Mouse (Mus musculus): Measurements from ENCODE around the gene Rad51d. TPM values are rescaled to one million over a fixed set of nuclear protein-coding genes. Genes with fewer than 3 reads are reported as not detected.

Gene Rad51d
- polyA plus RNA-seq, 1 experiment from 2014 or later = 6.8 TPM

DNA sequence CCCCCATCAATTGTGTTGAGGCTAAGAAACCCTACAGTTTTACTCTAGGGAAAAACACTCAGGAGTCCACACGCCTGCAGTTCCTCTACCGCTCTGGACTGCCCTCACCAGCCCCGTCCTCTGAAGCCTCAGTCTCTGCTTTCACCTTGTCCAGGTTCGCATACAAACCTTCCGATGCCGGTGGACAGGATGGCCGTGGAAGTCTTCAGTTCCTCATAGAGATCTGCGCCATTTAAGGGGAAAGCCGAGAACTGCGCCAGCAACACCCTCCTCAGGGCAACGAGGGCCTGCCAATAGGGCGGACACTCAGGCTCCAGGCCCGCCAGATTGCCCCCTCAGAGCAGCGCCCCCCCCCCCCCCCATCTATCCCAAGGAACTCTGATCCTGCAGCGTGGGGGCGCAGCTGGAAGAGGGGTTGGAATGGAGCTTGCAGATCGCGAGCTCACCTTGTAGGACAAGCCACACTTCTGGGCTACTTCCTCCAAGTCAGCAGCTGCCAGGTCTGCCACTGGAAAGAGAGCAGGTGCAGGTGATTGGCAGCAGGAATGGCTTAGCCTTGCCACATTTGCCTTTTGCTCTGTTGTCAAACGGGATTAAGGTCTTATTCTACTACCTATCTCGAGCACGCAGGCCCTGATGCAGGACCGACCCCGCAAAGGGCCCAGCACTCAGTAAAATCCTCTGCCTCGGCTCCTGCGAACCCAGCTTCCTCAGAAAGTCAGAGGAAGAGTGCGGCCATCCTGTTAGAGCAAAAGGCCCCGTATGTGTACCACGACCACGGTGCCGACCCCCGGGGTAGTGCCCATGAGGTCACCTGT lies 681 bp downstream of the Rad51d start:
- ATAC-seq (ENCODE audit: low read depth) = peak; percentile 55
- DNase-seq = no peak
- Histone ChIP-seq H3K4me2 (peak overlapping the region; percentile 94), H3K36me3 (no peaks in the 10 kb centered on the region), H3K9ac (peak overlapping the region; percentile 85), H3K9me3 (replicated peaks) (no peaks in the 10 kb centered on the region), H3K4me3 (replicated peaks) (peak overlapping the region; percentile 68), H3K4me1 (replicated peaks) (peaks cover 28% of the 10 kb centered on the region), H3K27ac (peak overlapping the region; percentile 74), H3K27me3 (peaks cover 11% of the 10 kb centered on the region; the same call in 1 of the 2 replicates)
- 6% methylated on average over 31 of the region's 31 CpGs for WGBS (ENCODE audit: insufficient replicate concordance)

DNA sequence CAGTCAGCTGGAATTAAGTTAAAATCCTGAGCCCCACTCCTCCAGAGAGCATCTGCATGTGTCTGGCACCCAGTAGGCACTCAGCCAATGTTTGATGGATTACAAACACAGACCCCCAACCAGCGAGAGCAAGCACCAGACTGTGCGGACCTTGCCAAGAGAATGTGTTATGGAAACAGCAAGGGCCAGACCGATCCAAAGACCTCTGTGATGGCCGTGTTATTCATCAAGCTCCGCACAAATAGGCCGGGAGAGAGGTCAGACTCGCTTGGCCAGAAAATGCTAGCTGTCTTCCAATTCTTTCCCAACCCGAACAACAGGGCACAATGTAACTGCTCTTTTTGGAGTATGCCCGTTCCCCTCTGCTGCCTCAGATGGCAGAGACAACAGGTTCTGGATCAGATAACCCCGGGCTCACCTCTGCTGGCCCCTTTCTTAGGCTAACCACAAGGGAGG lies 1.9 kb downstream of the Rad51d start:
- Histone ChIP-seq H3K9me3 (replicated peaks) (no peaks in the 10 kb centered on the region), H3K36me3 (no peaks in the 10 kb centered on the region), H3K27me3 (peaks cover 11% of the 10 kb centered on the region; the same call in 1 of the 2 replicates), H3K27ac (peak overlapping the region; percentile 18; the same call in 1 of the 2 replicates), H3K9ac (peak overlapping the region; percentile 85), H3K4me3 (replicated peaks) (0 out of 2 replicates have a peak overlapping the region, but pooled peaks have one; percentile 68), H3K4me2 (peak overlapping the region; percentile 94), H3K4me1 (replicated peaks) (peaks cover 28% of the 10 kb centered on the region)
- WGBS (ENCODE audit: insufficient replicate concordance) = 64% methylated on average over 10 of the region's 10 CpGs
- ATAC-seq (ENCODE audit: low read depth) (no peak), DNase-seq (no peak)

DNA sequence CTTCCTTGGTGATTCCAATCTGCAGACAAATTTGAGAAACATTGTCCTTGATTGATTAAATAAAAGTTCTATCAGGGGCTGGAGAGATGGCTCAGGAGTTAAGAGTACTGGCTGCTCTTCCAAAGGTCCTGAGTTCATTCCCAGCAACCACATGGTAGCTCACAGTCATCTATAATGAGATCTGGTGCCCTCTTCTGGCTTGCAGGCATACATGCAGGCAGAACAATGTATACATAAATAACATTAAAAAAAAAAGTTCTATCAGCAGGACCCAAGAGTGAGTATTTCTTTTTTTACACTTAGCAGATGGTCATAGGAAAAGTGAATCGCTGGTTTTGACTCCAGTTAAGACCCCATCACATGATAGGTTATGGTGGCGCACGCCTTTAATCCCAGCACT lies 3.9 kb downstream of the Rad51d start:
- H3K4me3 ChIP-seq (replicated peaks) = no peak overlapping the region
- no peak overlapping the region for H3K9ac ChIP-seq
- ATAC-seq (ENCODE audit: low read depth) (no peak), DNase-seq (no peak)
- peaks cover 6% of the 10 kb centered on the region; the same call in 1 of the 2 replicates for H3K36me3 ChIP-seq
- peaks cover 3% of the 10 kb centered on the region; the same call in 1 of the 2 replicates for H3K27me3 ChIP-seq
- H3K27ac ChIP-seq = no peak overlapping the region
- no peaks in the 10 kb centered on the region for H3K9me3 ChIP-seq (replicated peaks)
- H3K4me2 ChIP-seq = no peak overlapping the region
- 68% methylated on average over 3 of the region's 3 CpGs for WGBS (ENCODE audit: insufficient replicate concordance)
- peaks cover 28% of the 10 kb centered on the region for H3K4me1 ChIP-seq (replicated peaks)

DNA sequence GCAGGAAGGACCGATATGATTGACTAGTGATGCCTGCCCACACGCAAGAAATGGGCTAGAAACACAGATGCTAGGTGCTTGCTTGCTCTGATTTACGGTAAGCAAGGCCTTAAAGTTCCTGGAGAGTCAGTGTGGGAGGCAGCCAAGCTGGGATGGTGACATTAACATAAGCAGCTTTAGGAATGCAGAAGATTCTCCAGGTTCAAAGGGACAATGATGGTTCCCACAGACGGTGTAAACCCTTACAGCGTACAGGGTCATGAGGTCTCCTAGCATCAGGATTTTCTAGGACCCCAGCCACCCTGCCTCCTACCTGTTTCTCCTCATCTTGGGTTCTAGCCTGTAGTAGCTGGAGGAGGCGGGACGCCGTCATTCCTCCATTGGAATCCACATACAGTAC lies 7.2 kb downstream of the Rad51d start:
- no peak overlapping the region for H3K4me2 ChIP-seq
- H3K36me3 ChIP-seq = peaks cover 13% of the 10 kb centered on the region; the same call in 1 of the 2 replicates
- WGBS (ENCODE audit: insufficient replicate concordance) = 82% methylated on average over 8 of the region's 8 CpGs
- DNase-seq (no peak), ATAC-seq (ENCODE audit: low read depth) (no peak)
- H3K4me3 ChIP-seq (replicated peaks) = no peak overlapping the region
- H3K9ac ChIP-seq = no peak overlapping the region
- no peak overlapping the region for H3K27ac ChIP-seq
- H3K9me3 ChIP-seq (replicated peaks) = no peaks in the 10 kb centered on the region
- no peaks in the 10 kb centered on the region for H3K27me3 ChIP-seq
- H3K4me1 ChIP-seq (replicated peaks) = peaks cover 8% of the 10 kb centered on the region

DNA sequence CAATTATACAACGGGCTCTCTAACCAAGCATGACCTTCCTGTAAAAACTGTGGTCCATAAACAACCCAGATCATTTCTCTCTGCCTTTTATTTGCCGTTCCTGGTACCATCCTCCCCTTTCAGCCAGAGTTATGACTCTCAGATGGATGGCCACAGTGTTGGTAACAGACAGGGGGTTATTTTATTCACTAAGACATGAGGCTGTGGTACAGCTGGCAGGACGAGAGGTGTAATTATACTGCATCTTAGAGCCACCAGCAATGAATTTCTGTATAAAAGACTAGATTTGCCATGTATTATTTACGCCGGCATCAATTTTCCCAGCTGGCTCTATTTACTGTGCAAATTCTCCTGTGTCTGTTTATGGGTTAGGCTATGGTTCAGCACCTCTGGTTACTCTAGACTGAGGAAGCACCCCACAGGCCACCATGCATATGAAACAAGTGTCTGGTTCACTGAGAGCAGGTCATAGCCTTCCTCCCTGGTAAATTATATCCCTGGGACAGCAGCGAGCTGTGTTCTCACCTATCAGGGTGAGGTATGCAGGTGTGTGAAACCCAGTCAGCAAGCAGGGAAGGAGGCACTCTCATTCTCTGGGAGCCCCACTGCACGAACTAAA lies 12.6 kb downstream of the Rad51d start:
- 79% methylated on average over 7 of the region's 7 CpGs for WGBS (ENCODE audit: insufficient replicate concordance)
- no peak overlapping the region for H3K4me3 ChIP-seq (replicated peaks)
- peaks cover 18% of the 10 kb centered on the region for H3K4me1 ChIP-seq (replicated peaks)
- H3K36me3 ChIP-seq = peaks cover 15% of the 10 kb centered on the region; the same call in 1 of the 2 replicates
- no peaks in the 10 kb centered on the region for H3K9me3 ChIP-seq (replicated peaks)
- no peak for ATAC-seq (ENCODE audit: low read depth)
- H3K4me2 ChIP-seq = no peak overlapping the region
- no peaks in the 10 kb centered on the region for H3K27me3 ChIP-seq
- no peak overlapping the region for H3K27ac ChIP-seq
- DNase-seq = no peak
- no peak overlapping the region for H3K9ac ChIP-seq

DNA sequence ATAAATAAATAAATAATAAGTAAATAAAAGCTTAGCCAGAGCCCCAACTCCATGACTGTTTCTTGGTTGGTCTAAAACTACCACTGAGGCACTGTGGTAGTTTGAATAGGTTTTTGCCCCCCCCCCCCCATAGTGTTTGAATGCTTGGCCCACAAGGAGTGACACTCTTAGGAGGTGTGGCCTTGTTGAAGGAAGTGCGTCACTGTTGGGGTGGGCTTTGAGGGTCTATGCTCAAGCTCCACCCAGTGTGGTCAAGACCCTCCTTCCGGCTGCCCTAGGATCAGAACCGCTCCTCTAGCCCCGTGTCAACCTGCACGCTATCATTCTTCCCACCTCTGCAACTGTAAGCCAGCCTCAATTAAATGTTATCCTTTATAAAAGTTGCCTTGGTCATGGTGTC lies 14.8 kb downstream of the Rad51d start:
- no peak for DNase-seq
- peaks cover 21% of the 10 kb centered on the region for H3K4me1 ChIP-seq (replicated peaks)
- no peak for ATAC-seq (ENCODE audit: low read depth)
- H3K9ac ChIP-seq = no peak overlapping the region; the same call in 1 of the 2 replicates
- H3K27me3 ChIP-seq = no peaks in the 10 kb centered on the region
- H3K36me3 ChIP-seq = peaks cover 10% of the 10 kb centered on the region; the same call in 1 of the 2 replicates
- 81% methylated on average over 5 of the region's 5 CpGs for WGBS (ENCODE audit: insufficient replicate concordance)
- no peak overlapping the region for H3K27ac ChIP-seq
- no peaks in the 10 kb centered on the region for H3K9me3 ChIP-seq (replicated peaks)
- H3K4me3 ChIP-seq (replicated peaks) = no peak overlapping the region
- H3K4me2 ChIP-seq = no peak overlapping the region

DNA sequence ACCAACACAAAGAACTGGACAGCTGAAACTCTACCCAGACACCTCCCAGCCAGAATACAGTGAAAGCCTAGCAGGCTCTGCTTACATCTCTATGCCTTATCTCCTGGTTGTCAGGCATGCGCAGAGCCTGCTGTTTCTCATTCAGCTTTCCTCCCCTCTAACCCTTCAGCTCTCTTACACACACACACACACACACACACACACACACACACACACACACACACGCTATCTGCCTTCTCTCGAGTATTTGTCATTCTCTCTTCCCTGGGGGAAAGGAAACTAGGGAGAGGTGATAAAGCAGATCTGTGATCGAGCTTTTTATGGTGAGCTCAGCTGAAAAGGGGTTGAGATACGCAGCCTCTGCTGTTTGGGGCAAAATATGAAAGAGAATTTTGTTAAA lies 15.5 kb downstream of the Rad51d start:
- no peak for DNase-seq
- no peak overlapping the region for H3K4me3 ChIP-seq (replicated peaks)
- peak overlapping the region; percentile 70 for H3K27ac ChIP-seq
- H3K27me3 ChIP-seq = no peaks in the 10 kb centered on the region
- 11% methylated on average over 5 of the region's 5 CpGs for WGBS (ENCODE audit: insufficient replicate concordance)
- H3K36me3 ChIP-seq = peaks cover 10% of the 10 kb centered on the region; the same call in 1 of the 2 replicates
- H3K9me3 ChIP-seq (replicated peaks) = no peaks in the 10 kb centered on the region
- H3K9ac ChIP-seq = peak overlapping the region; percentile 34; the same call in 1 of the 2 replicates
- peak overlapping the region; percentile 26 for H3K4me2 ChIP-seq
- peak; percentile 19; the same call in 1 of the 2 replicates for ATAC-seq (ENCODE audit: low read depth)
- H3K4me1 ChIP-seq (replicated peaks) = peaks cover 21% of the 10 kb centered on the region

DNA sequence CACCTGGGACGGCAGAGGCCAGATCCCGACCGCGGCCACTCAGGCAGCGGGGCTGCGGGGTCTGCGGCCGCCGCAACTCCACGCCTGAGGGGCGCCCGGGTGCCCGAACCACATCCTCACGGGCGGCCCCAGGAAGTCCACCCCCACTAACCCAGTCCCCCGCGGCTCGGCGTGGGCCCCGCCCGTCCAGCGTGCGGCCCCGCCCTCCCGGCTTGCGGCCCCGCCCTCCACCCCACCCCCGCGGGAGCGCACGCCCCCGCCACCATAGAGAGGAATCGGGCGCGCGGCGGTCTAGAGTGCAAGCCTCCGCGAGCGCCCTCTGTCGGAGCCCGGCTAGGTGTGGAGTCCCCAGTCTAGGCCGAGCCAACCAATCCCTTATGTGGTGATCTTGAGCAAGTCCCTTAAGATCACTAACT lies 19.4 kb downstream of the Rad51d start, which contains the start of gene Rffl:
TSS of gene Rffl (minus strand) at position 180 of the 416 bp plus-strand sequence.
- Histone ChIP-seq H3K9me3 (replicated peaks) (no peaks in the 10 kb centered on the region), H3K27ac (peak within 1 kb of the TSS; percentile 94), H3K4me1 (replicated peaks) (peaks cover 58% of the 10 kb centered on the region), H3K4me2 (peak within 1 kb of the TSS; percentile 70), H3K36me3 (0 out of 2 replicates have a peak, but pooled peaks cover 2% of the 10 kb centered on the region), H3K27me3 (no peaks in the 10 kb centered on the region), H3K9ac (peak within 1 kb of the TSS; percentile 96), H3K4me3 (replicated peaks) (peak within 1 kb of the TSS; percentile 99)
- WGBS (ENCODE audit: insufficient replicate concordance) = 1% methylated on average over 43 of the region's 43 CpGs
- ATAC-seq (ENCODE audit: low read depth) = peak; percentile 92
- DNase-seq = peak; percentile 89

DNA sequence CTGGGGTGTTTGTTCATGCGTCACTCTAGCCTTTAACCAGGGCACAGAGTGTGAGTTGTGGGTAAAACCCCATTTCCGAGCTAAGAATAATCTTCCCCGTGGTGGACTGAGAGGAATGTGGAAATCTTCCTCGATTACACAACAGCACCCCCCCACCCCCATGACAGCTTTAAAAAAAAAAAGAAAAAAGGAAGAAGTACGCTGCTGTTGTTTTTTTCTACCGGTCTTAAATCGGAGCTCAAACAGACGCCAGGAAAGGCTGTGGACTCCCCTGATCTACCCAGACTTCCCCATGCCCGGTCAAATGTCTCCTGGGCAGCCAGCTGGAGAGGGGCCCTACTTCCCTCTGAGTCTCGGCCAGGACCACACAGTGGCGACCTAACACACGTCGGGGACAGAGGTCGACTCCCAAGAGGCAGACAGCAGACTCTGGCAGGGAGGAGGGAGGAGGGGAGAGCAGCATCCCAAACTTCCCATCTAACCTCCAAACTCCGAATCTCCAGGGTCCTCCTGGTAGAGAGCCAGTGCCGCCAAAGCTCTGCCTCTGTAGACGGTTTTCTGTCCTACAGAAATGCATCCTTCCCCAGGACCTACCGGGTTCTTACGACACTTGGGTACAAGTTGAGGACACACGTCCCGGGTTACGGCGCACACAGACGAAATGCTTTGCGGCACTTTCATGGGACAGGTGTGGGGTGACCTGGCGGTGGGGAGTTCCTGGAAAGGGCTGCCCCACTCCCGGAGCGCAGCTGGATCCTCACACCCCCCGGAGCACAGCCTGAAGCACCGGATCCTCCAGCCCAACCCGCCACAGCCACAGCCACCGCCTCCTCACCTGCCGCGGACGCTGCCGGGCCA lies 20.0 kb downstream of the Rad51d start:
- Histone ChIP-seq H3K9ac (peak overlapping the region; percentile 96), H3K36me3 (0 out of 2 replicates have a peak, but pooled peaks cover 2% of the 10 kb centered on the region), H3K4me3 (replicated peaks) (peak overlapping the region; percentile 99), H3K4me2 (peak overlapping the region; percentile 70), H3K4me1 (replicated peaks) (peaks cover 58% of the 10 kb centered on the region), H3K9me3 (replicated peaks) (no peaks in the 10 kb centered on the region), H3K27ac (peak overlapping the region; percentile 94), H3K27me3 (no peaks in the 10 kb centered on the region)
- DNase-seq = peak; percentile 67
- peak; percentile 61 for ATAC-seq (ENCODE audit: low read depth)
- WGBS (ENCODE audit: insufficient replicate concordance) = under 1% methylated on average over 36 of the region's 36 CpGs

DNA sequence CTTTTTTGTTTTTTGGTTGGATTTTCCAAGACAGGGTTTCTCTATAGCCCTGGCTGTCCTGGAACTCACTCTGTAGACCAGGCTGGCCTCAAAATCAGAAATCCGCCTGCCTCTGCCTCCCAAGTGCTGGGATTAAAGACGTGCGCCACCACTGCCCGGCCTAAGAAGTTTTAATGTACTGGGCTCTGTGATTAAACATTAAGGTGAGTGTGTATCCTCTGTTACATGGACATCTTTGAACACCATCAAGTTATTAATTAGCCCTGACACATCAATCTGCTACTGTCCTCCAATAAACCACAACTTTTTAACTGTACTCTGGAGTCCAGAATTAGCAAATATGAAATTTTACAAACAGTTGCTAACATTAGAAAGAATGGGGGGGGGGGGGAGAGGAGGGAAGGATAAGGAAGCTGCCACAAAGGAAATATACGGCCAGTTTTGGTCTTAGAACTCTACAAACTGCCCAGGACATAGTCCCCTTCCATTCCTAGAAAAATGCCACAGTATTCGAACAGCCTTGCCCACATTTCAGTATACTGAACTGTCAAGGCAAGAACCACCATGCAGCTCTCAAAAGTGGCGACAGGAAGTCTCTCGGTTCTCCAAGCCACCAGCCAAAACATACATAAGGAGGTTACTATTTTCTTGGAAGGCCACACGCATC lies 20.8 kb downstream of the Rad51d start:
- H3K4me1 ChIP-seq (replicated peaks) = peaks cover 58% of the 10 kb centered on the region
- peak overlapping the region; percentile 94 for H3K27ac ChIP-seq

More for the DNA sequence above, 20.8 kb downstream of the Rad51d start:
- no peaks in the 10 kb centered on the region for H3K9me3 ChIP-seq (replicated peaks)
- WGBS (ENCODE audit: insufficient replicate concordance) = 34% methylated on average over 9 of the region's 9 CpGs
- H3K36me3 ChIP-seq = 0 out of 2 replicates have a peak, but pooled peaks cover 2% of the 10 kb centered on the region
- no peak for DNase-seq
- peak overlapping the region; percentile 70 for H3K4me2 ChIP-seq
- no peak for ATAC-seq (ENCODE audit: low read depth)
- H3K4me3 ChIP-seq (replicated peaks) = peak overlapping the region; percentile 99
- no peaks in the 10 kb centered on the region for H3K27me3 ChIP-seq
- peak overlapping the region; percentile 96 for H3K9ac ChIP-seq
